Mouse (Mus musculus) ES-Bruce4 (cell line): ENCODE data around the gene Eef1a1. TPM values are rescaled to one million over a fixed set of nuclear protein-coding genes. Genes with fewer than 3 reads are reported as not detected.
"Not testable (repeated sequence)": the region's sequence is repeated elsewhere in the genome, so short reads cannot be mapped to it uniquely, and the experiment has no call there.

ENCODE experiments used
- H3K27ac ChIP-seq: 2 replicates; pipeline ENCODE4 v1.5.1; 2012; ENCODE audit warnings: low read length, inconsistent platforms; ENCODE audit not compliant: insufficient read depth
- H3K27me3 ChIP-seq: 2 replicates; pipeline ENCODE4 v1.6.1; 2012; ENCODE audit warnings: mild to moderate bottlenecking, low read length, inconsistent platforms; ENCODE audit not compliant: control insufficient read depth, poor library complexity, insufficient read depth, severe bottlenecking
- H3K36me3 ChIP-seq: 2 replicates; pipeline ENCODE4 v1.6.1; 2012; ENCODE audit warnings: inconsistent platforms, mild to moderate bottlenecking, low read length, moderate library complexity; ENCODE audit not compliant: control insufficient read depth, poor library complexity, insufficient read depth, severe bottlenecking
- H3K4me1 ChIP-seq: one replicate; pipeline ENCODE4 v1.8.1; 2011; ENCODE audit warnings: low read length; ENCODE audit not compliant: control insufficient read depth, insufficient read depth
- H3K4me3 ChIP-seq: 2 replicates; pipeline ENCODE4 v1.5.1; 2011; ENCODE audit warnings: low read depth, mild to moderate bottlenecking, low read length
- H3K9ac ChIP-seq: 2 replicates; pipeline ENCODE4 v1.6.1; 2012; ENCODE audit warnings: low read depth, mild to moderate bottlenecking, inconsistent platforms; ENCODE audit not compliant: poor library complexity, severe bottlenecking
- H3K9me3 ChIP-seq: replicated peaks from 2 replicates; pipeline ENCODE4 v1.6.1; 2012; ENCODE audit warnings: mild to moderate bottlenecking, low read length, inconsistent platforms; ENCODE audit not compliant: control insufficient read depth, poor library complexity, insufficient read depth, severe bottlenecking
- CTCF ChIP-seq: IDR thresholded peaks from one replicate; pipeline ENCODE4 v1.8.1; 2011; ENCODE audit warnings: low read depth, low read length
- EP300 ChIP-seq: IDR thresholded peaks from 2 replicates; pipeline ENCODE4 v1.6.1; 2011; ENCODE audit warnings: low read depth, low read length; ENCODE audit not compliant: insufficient read depth
- POLR2A ChIP-seq: IDR thresholded peaks from one replicate; pipeline ENCODE4 v1.8.1; 2011; ENCODE audit warnings: low read length; ENCODE audit not compliant: insufficient read depth
- polyA plus RNA-seq: library from polyadenylated mRNA; stranded (reverse); fragments of >200 nt; gene quantifications from 2 replicates; pipeline ENCODE4 v1.2.4, GENCODE M21; 2011; ENCODE audit warnings: low read depth; ENCODE audit not compliant: missing spikeins, insufficient read depth, insufficient read length

The Eef1a1 gene
- polyA plus RNA-seq, 1 experiment, result 21,149 TPM

- Histone ChIP-seq H3K27me3 (no peaks in the 10 kb centered on the region), H3K9me3 (0 out of 2 replicates have a peak, but pooled peaks cover under 1% of the 10 kb centered on the region), H3K4me1 (no peaks in the 10 kb centered on the region), H3K27ac (no peak overlapping the region), H3K36me3 (no peaks in the 10 kb centered on the region), H3K9ac (no peak overlapping the region), H3K4me3 (no peak overlapping the region)
- TF ChIP-seq POLR2A, result no peak
- TF ChIP-seq CTCF, result no peak
- no peak for TF ChIP-seq EP300
Measured at GRCm38 (mm10) chr9:78491169-78491568, 2.2 kb upstream of the Eef1a1 start.

- H3K4me3 ChIP-seq, result peak overlapping the region; percentile 1; the same call in 1 of the 2 replicates
- peak overlapping the region; percentile 98; the same call in 1 of the 2 replicates for H3K9ac ChIP-seq
- H3K36me3 ChIP-seq, H3K27me3 ChIP-seq, H3K4me1 ChIP-seq, H3K9me3 ChIP-seq: not testable (repeated sequence)
- H3K27ac ChIP-seq, result peak overlapping the region; percentile 16; the same call in 1 of the 2 replicates
Measured at GRCm38 (mm10) chr9:78488021-78488420, 930 bp downstream of the Eef1a1 start.

- 0 out of 2 replicates have a peak overlapping the region, but pooled peaks have one; percentile 27 for H3K27ac ChIP-seq
- peaks cover 2% of the 10 kb centered on the region for H3K4me1 ChIP-seq
- no peaks in the 10 kb centered on the region for H3K27me3 ChIP-seq
- peaks cover 15% of the 10 kb centered on the region for H3K36me3 ChIP-seq
- H3K9me3 ChIP-seq, result no peaks in the 10 kb centered on the region
- TF ChIP-seq CTCF (no peak), EP300 (no peak), POLR2A (no peak)
- 0 out of 2 replicates have a peak overlapping the region, but pooled peaks have one; percentile 32 for H3K9ac ChIP-seq
- no peak overlapping the region for H3K4me3 ChIP-seq
Measured at GRCm38 (mm10) chr9:78484660-78485059, 4.3 kb downstream of the Eef1a1 start.

- H3K36me3 ChIP-seq, result peaks cover 35% of the 10 kb centered on the region
- no peaks in the 10 kb centered on the region for H3K9me3 ChIP-seq
- H3K27ac ChIP-seq, result peak overlapping the region; percentile 97
- peak overlapping the region; percentile 99 for H3K4me3 ChIP-seq
- no peaks in the 10 kb centered on the region for H3K27me3 ChIP-seq
- TF ChIP-seq CTCF, result no peak
- no peak for TF ChIP-seq POLR2A
- no peak for TF ChIP-seq EP300
- peak overlapping the region; percentile 91 for H3K9ac ChIP-seq
- H3K4me1 ChIP-seq, result peaks cover 2% of the 10 kb centered on the region
Measured at GRCm38 (mm10) chr9:78482386-78482785, 6.6 kb downstream of the Eef1a1 start.

GRCm38 (mm10) chr9:78481423-78482331 lies 7.3 kb downstream of the Eef1a1 start:
- Histone ChIP-seq H3K4me1 (peaks cover 2% of the 10 kb centered on the region), H3K27me3 (no peaks in the 10 kb centered on the region), H3K9ac (peak overlapping the region; percentile 99), H3K9me3 (no peaks in the 10 kb centered on the region), H3K36me3 (peaks cover 37% of the 10 kb centered on the region), H3K4me3 (peak overlapping the region; percentile 99), H3K27ac (peak overlapping the region; percentile 97)
- no peak for TF ChIP-seq CTCF
- peak; percentile 98 for TF ChIP-seq POLR2A

GRCm38 (mm10) chr9:78480706-78481358 lies 8.1 kb downstream of the Eef1a1 start:
- Histone ChIP-seq H3K9ac (peak overlapping the region; percentile 99), H3K4me3 (peak overlapping the region; percentile 83), H3K9me3 (no peaks in the 10 kb centered on the region), H3K27ac (peak overlapping the region; percentile 83), H3K4me1 (peaks cover 2% of the 10 kb centered on the region), H3K36me3 (peaks cover 41% of the 10 kb centered on the region), H3K27me3 (no peaks in the 10 kb centered on the region)
- TF ChIP-seq CTCF (no peak), POLR2A (peak; percentile 30), EP300 (no peak; the same call in 1 of the 2 replicates)

- not testable (repeated sequence) for H3K27me3 ChIP-seq, H3K9me3 ChIP-seq, H3K4me1 ChIP-seq
- Histone ChIP-seq H3K9ac (peak overlapping the region; percentile 99), H3K4me3 (peak overlapping the region; percentile 83), H3K27ac (peak overlapping the region; percentile 83), H3K36me3 (peaks cover 43% of the 10 kb centered on the region)
Measured at GRCm38 (mm10) chr9:78480227-78480626, 8.7 kb downstream of the Eef1a1 start.

GRCm38 (mm10) chr9:78479308-78479707 lies 9.6 kb downstream of the Eef1a1 start:
- Histone ChIP-seq H3K4me3 (peak overlapping the region; percentile 91), H3K27ac (peak overlapping the region; percentile 83), H3K9ac (peak overlapping the region; percentile 99), H3K36me3 (peaks cover 44% of the 10 kb centered on the region)
- not testable (repeated sequence) for H3K9me3 ChIP-seq, H3K27me3 ChIP-seq, H3K4me1 ChIP-seq
